Mouse (Mus musculus) olfactory bulb, adult 2 months (tissue): ENCODE results near the gene Prdm15. TPM values are rescaled to one million over a fixed set of nuclear protein-coding genes. Genes with fewer than 3 reads are reported as not detected.

Experiments
- H3K27ac ChIP-seq: fragments of 200-500 bp; 2 replicates; pipeline ENCODE4 v1.5.1; 2012; ENCODE audit warnings: low read depth, low read length; ENCODE audit not compliant: insufficient read depth
- H3K4me1 ChIP-seq: fragments of 200-500 bp; 2 replicates; pipeline ENCODE4 v1.6.1; 2012; ENCODE audit warnings: low read length; ENCODE audit not compliant: control insufficient read depth, insufficient read depth
- H3K4me3 ChIP-seq: fragments of 200-500 bp; 2 replicates; pipeline ENCODE4 v1.5.1; 2012; ENCODE audit warnings: mild to moderate bottlenecking, low read depth, low read length, moderate library complexity; ENCODE audit not compliant: insufficient read depth
- CTCF ChIP-seq: fragments of 200-500 bp; IDR thresholded peaks from 2 replicates; pipeline ENCODE4 v1.5.1; 2012; ENCODE audit warnings: low read depth, mild to moderate bottlenecking, low read length, moderate library complexity; ENCODE audit not compliant: insufficient read depth
- POLR2A ChIP-seq: fragments of 200-500 bp; IDR thresholded peaks from 2 replicates; pipeline ENCODE4 v1.6.1; 2012; ENCODE audit warnings: mild to moderate bottlenecking, low read depth, low read length, moderate library complexity; ENCODE audit not compliant: insufficient read depth
- WGBS: fragments of 180-500 bp; shearing (Covaris S2); methylation state at CpG from one replicate; pipeline ENCODE4 v1.1.7; 2018; 5-methylcytosine and 5-hydroxymethylcytosine counted together
- polyA plus RNA-seq: library from polyadenylated mRNA; stranded (reverse); fragments of >200 nt; gene quantifications from 2 replicates; pipeline ENCODE4 v1.2.4, GENCODE M21; 2012; ENCODE audit warnings: low replicate concordance; ENCODE audit not compliant: missing spikeins, insufficient read depth, insufficient read length

Prdm15 gene
- polyA plus RNA-seq, 1 experiment = not detected

DNA sequence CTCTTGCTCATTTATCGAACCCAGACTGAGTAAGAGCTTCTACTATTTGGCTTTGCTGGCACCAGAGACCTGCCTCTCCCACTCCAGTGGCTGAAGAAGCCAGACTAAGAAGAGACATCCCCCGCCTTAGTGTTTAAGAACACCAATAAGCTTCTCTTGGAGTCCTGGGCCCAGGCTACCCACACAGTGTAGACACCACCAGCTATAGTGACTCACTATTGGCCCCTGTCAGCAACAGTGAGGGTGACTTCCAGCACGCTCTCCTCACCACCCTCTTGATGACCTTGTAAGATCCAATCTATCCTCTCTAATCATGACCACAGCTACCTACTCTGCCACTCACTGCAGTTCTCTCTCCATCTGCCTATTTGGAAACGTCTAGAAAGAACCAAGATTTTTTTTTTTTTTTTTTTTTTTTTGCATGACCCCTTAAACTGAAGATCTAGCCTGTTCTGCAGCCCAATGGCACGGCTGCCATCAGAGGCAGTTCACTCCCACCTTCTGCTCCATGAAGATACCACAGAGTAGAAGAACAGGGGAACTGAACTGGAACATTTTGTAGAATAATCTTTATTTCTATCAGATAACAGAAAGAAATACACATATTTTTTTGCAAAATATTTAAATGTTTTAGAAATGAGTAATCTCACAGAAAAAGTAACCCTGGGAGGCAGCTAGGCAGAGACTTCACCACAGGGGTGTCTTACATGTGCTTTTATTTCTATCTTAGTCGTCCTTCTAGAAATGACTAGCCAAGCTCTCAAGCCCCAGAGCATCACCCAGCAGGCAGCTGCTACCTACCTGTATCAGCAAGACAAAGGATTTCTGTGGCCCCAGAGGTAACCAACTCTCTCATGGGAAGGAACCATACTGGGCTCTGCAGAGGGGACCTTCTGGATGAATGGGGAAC is 17.8 kb upstream of the Prdm15 start:
- Histone ChIP-seq H3K4me3 (no peak overlapping the region), H3K4me1 (no peaks in the 10 kb centered on the region), H3K27ac (no peak overlapping the region)
- TF ChIP-seq POLR2A (no peak), CTCF (no peak)
- 72% methylated on average over 6 of the region's 6 CpGs for WGBS

DNA sequence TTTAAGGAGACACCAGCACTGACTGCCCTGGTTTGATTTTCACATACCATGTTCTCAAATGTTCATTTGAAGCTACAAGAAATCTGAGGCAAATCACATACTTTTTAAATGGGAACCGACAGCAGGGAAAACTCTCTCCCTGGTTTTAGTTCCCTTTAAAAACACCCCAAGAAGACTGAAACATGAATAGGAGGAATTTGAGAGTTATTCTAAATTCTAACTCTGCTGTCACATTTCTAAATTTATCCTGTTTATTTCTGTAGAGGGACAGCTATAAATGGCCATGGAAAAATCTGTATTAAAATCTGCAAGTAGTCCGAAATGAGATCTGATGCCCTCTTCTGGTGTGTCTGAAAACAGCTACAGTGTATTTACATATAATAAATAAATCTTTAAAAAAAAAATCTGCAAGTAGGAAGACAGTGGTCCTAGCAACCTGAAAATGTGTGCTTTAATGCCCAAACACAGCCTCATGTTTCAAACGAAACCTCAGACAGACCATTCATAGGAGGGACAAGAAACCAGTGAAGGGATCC is 12.3 kb upstream of the Prdm15 start:
- Histone ChIP-seq H3K4me1 (no peaks in the 10 kb centered on the region), H3K4me3 (no peak overlapping the region), H3K27ac (no peak overlapping the region)
- no peak for TF ChIP-seq POLR2A
- no peak for TF ChIP-seq CTCF
- WGBS = 69% methylated on average over 3 of the region's 3 CpGs

DNA sequence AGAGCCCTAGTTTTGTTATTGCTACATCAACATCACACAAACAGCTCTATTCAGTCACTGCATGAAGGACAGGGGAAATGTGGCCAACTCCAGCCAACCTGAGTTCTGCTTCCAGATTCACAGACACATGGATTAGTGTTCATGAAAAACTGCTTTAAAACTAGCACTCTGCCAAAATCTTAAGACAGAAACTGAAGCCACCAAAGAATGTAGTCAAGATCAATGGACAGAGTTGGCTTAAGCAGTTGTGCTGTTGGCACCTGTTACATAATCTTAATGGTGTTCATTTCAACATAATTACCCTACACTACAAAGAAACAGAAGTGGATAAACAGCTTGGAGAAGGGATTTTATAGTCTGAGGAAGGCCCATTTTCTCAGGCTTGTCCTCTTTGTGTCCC is 4.4 kb upstream of the Prdm15 start:
- Histone ChIP-seq H3K4me1 (no peaks in the 10 kb centered on the region), H3K27ac (no peak overlapping the region), H3K4me3 (no peak overlapping the region)
- TF ChIP-seq CTCF = no peak

DNA sequence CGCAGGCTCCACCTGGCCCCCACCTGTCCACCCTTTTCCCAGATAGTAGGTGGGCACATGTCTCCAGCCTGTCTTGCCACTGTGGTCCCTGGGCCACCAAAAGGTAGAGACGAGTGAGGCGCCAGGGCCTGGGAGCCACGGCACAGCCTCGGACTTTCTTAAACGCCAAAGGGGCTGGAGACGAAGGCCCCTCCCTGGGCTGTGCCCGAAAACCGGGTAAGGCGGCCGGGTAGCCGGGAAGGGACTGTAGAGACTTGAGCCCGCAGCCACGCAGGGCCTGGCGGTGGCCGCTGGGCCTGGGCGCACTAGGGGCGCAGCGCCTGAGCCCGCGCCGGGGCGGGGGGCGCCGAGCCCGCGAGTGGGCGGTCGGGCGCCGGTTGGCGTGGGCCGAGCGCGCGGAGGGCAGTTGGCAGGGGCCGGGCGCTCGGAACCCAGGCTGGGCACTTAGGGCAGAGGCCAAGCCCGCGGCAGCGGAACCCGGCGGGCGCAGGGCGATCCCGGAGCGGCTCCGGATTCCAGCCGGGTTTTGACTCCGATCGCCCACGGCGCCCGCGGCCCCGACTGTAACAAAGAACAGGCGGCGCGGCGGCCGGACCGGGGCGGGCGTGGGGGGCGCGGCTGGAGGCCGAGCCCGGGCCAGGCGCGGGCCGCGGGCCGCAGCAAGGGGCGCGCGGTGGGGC is 449 bp downstream of the Prdm15 start:
- Histone ChIP-seq H3K4me3 (peak overlapping the region; percentile 98), H3K4me1 (peaks cover 8% of the 10 kb centered on the region; the same call in 1 of the 2 replicates), H3K27ac (peak overlapping the region; percentile 98)
- WGBS = under 1% methylated on average over 73 of the region's 77 CpGs
- TF ChIP-seq POLR2A = no peak

DNA sequence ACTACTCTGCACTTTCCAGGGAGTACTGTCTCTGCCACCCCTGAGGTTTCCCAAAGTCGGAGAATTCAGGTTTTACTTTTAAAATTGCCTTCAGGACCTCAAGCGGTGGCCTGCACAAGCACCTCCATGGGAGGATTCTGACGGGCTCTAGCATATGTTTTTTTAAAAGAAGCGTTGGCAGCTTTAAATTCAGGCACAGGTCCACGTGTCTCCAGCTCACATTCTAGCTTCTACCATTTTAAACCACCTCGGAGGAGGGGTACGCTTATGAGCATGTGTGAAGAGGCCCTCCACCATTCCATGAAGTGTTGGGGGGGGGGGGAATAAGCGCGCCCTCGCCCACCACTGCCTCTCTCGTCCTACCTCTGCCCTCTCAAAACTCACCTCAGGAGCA is 986 bp downstream of the Prdm15 start:
- Histone ChIP-seq H3K4me3 (peak overlapping the region; percentile 98), H3K4me1 (peaks cover 8% of the 10 kb centered on the region; the same call in 1 of the 2 replicates), H3K27ac (peak overlapping the region; percentile 98)
- TF ChIP-seq POLR2A = no peak
- no peak for TF ChIP-seq CTCF
- under 1% methylated on average over 11 of the region's 11 CpGs for WGBS

DNA sequence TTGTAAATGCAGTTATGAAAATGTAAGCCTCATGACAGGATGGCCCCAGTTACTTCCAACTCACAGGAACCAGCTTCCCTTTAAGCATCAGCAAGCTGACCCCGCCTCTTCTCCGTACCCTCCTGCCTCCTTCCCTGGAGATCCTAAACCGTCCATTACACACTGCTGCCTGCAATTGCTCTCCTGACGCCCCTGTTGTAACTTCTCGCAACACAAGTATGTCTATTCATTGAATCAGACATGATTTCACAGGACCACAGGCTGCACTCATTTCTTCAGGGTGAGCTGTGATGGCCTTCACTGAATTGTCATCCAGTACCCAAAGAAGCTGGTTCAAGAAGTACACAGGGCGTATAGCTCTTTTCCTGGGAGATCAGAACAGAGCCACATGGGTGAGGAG is 2.8 kb downstream of the Prdm15 start:
- Histone ChIP-seq H3K4me1 (peaks cover 8% of the 10 kb centered on the region; the same call in 1 of the 2 replicates), H3K27ac (no peak overlapping the region), H3K4me3 (no peak overlapping the region)
- TF ChIP-seq CTCF (no peak), POLR2A (no peak)
- 80% methylated on average over 6 of the region's 6 CpGs for WGBS

DNA sequence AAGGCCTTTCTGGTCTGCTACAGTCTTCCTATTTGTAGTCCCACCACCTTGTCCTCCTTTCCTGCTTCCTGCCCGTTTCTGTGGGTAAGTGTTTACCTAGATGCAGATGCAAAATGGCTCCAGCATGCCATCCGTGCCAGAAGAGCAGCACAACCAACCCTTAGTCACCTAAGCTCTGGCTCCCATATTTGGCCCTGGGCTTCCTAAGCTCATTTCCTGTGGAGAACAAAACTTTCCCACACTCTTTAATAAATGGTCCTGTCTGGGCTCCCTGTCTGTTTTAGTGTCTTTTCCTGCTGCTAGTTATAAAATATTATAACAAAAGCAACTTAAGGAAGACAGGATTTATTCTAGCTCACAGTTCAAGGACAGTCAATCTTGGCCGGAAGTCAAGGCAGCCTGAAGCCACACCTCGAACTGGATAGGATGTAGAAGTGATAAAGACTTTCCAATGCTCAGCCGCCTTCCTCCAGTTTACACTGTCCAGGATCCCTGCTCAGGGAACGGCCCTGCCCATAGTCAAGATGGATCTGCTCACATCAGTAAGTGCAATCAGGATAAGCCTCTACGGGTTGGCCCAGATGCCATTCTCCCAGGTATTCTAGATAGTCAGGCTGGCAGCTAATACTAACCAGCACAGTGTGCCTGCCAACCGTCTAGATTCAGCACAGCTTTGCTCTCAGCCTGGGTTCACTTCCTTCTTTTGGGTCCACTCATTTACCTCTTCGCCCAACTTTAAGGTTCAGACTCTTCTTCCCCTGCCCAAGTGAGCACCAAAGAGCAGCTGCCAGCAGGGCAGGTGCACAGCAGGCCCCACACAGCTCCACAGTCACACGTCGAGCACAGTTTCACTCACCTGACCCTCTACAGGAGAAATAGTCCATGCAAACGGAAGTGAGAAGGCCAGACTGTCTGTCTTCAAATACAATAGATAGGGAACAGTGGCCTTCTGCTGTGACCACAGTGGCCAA is 6.4 kb downstream of the Prdm15 start:
- no peak overlapping the region for H3K4me3 ChIP-seq
- H3K27ac ChIP-seq = no peak overlapping the region
- no peak for TF ChIP-seq POLR2A
- TF ChIP-seq CTCF = no peak
- H3K4me1 ChIP-seq = peaks cover 8% of the 10 kb centered on the region; the same call in 1 of the 2 replicates
- WGBS = 87% methylated on average over 12 of the region's 12 CpGs

DNA sequence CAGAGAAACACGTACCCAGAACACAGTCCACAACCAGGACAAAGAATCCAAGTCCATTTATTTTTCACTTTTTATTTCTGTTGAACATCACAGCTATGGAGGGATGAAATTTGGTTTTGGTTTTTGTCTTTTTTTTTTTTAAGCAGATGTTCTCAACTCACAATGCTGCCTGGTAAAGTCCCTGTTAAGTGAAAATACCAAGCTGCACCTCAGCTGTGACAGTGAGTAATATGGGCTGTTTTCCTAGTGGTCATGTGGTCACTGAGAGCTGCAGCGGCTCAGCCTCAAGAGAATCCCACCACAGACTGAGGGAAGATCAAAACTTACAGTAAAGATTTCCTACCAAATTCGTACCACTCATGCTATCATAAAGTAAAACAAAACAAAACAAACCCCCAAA is 19.5 kb downstream of the Prdm15 start:
- no peak overlapping the region for H3K27ac ChIP-seq
- no peak for TF ChIP-seq CTCF
- no peak for TF ChIP-seq POLR2A
- H3K4me1 ChIP-seq = no peaks in the 10 kb centered on the region
- no peak overlapping the region for H3K4me3 ChIP-seq
- WGBS = 91% methylated on average over 3 of the region's 3 CpGs

DNA sequence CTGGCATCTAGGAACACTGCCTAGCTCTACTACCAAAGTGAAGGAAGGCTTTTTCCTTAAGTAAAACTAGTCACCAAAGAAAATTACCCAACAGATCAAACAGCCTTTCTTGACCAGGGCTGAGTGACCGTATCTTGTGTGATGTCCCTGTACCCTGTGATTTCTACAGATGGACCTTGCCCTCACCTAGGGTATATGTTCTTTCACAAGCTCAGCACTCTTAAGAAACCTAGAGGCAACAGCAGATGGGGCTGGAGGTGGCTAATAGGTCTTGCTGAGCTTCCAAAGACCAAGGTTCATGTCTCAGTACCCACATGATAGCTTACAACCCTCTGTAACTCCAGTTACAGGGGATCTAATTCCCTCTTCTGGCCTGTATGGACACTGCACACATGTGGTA is 23.4 kb downstream of the Prdm15 start:
- 96% methylated on average over 1 of the region's 1 CpGs for WGBS
- TF ChIP-seq POLR2A (no peak), CTCF (no peak)

More for the DNA sequence above, 23.4 kb downstream of the Prdm15 start:
- Histone ChIP-seq H3K4me3 (no peak overlapping the region), H3K27ac (no peak overlapping the region), H3K4me1 (no peaks in the 10 kb centered on the region)
